Mouse (Mus musculus): ENCODE measurements around the gene Wnt10a.

Wnt10a gene

GRCm38 (mm10) chr1:74784041-74784759 lies 7.1 kb upstream of the Wnt10a start:
- no peak for DNase-seq (ENCODE audit: low spot score in 2 of 2)

DNA sequence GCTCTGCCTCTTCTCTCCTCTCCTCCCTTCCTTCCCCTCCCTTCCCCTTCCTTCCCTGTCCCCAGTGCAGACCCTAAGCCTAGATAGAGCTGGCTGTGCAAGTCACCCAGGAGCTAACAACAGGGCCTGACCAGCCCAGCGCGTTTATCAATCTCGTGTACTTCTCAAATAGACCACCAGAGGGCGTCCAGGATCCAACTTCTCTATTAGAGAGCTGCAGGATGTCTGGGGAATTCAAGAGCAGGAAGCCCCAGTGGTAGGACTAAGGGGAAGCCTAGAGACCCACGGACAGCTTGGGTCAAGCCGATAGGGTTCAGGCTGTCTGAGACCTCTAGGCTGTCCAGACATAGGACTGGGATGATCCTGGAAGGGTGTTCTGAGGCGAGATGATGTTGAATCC lies 3.5 kb upstream of the Wnt10a start:
- DNase-seq (ENCODE audit: low spot score in 2 of 2), result peak; percentile 74 to 80

DNA sequence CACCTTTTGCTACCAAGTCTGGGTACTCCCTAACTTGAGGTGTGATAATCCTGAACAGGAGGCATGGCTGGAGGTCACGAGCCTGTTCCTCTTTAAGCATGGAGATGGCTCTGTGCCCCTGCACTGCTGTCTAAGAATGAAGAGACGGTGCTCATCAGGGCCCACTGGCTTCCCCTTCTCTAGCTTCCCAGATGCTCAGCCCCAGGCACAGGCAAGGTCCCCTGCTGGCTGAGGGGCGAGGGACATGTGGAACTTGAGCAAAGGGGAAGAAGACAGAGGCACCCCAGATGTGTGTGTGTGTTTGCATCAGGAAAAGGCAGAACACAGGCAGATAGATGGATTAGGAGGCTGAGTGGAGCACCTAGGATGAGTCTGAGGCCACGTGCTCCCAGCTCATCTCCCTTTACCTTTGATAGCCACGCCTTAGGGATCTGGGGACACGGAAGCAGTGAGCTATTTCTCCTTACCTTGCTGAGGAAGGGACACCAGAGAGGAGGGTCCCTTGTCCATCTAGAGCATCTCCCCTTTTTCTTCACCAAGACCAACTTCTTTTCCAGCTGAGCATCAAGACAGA lies 2.6 kb upstream of the Wnt10a start:
- DNase-seq (ENCODE audit: low spot score in 2 of 2), result no peak

DNA sequence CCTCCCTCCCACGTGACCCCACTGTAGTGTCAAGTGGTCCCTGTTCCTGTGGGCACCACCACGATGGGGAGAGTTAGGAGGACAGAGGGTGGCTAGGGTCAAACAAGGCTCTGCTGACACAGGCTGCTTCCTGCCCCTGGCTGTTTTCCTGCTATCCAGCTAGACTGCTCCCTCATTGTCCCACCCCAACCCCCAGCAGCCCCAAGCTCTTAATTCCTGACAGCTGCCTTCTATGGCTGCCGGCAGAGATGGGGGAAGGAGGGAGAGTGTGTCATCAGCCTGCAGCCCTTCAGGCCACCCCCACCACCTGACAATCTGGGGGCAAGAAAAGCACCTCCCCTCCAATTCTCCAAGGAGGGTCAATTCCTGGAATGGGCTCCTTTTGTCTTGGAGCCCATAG lies 1.2 kb upstream of the Wnt10a start:
- DNase-seq (ENCODE audit: low spot score in 2 of 2), result no peak

- no peak for DNase-seq (ENCODE audit: low spot score in 2 of 2)
Measured at GRCm38 (mm10) chr1:74792831-74793660, 1.7 kb downstream of the Wnt10a start.

- DNase-seq (ENCODE audit: low spot score in 2 of 2), result no peak
Measured at GRCm38 (mm10) chr1:74794487-74795144, 3.3 kb downstream of the Wnt10a start.

- DNase-seq (ENCODE audit: low spot score in 2 of 2), result no peak
Measured at GRCm38 (mm10) chr1:74795145-74795529, 3.8 kb downstream of the Wnt10a start.

DNA sequence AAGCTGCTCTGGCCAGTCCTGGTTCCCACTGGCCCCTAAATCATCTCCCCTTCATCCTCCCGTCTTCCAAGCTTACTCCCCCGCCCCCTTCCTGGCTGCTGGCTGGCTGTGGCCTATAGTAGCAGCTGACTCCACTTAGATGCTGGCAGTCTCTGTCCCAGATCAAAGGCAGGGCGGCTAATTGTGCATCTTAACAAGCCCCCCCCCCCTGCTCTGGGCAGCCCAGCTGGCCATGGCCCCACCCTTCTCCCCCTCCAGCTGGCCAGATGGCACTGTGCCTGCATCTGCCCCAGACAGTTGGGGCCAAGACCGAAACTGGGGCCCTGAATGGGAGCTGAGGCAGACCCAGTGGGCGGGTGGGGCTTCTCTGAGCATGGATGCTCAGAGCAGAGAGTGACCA lies 6.1 kb downstream of the Wnt10a start:
- no peak for DNase-seq (ENCODE audit: low spot score in 2 of 2)

- peak in 1 of 2 experiments; percentile 32 for DNase-seq (ENCODE audit: low spot score in 2 of 2)
Measured at GRCm38 (mm10) chr1:74800424-74800888, 9.1 kb downstream of the Wnt10a start.

GRCm38 (mm10) chr1:74801631-74802140 lies 10.4 kb downstream of the Wnt10a start:
- DNase-seq (ENCODE audit: low spot score in 2 of 2), result no peak

GRCm38 (mm10) chr1:74802795-74803656 lies 11.7 kb downstream of the Wnt10a start:
- DNase-seq (ENCODE audit: low spot score in 2 of 2), result peak; percentile 56 to 64

DNA sequence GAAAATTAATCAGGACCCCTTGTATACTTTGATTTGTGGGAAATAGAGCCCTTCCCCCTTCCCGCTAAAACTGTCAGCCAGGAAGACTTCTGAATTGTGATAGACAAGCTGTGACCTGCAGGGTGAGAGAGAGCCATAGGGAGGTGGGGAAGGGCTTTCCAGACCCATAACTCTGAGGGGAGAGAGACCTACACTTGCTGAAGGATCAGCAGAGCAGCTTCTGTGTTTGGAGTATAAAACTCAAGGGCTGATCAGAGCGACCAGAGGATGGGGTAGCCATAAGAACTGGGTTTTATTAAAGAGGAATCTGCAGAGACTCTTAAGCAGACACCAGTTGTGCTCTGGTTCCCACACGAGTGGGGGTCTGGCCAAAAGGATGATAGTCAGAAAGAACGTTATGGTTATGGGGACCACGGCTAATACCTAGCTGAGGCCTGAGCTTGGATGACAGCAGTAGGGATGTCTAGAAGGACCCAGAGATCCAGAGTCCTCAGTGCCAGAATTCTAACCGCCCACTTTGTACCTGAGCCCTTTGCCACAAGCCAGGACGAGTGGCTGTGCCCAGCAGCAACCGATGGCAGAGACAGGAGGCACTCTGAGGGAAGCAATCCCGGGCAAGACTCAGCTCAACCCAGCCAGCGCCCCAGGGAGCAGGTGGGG lies 13.0 kb downstream of the Wnt10a start:
- no peak for DNase-seq (ENCODE audit: low spot score in 2 of 2)

GRCm38 (mm10) chr1:74805340-74805835 lies 14.1 kb downstream of the Wnt10a start:
- DNase-seq (ENCODE audit: low spot score in 2 of 2), result no peak

DNA sequence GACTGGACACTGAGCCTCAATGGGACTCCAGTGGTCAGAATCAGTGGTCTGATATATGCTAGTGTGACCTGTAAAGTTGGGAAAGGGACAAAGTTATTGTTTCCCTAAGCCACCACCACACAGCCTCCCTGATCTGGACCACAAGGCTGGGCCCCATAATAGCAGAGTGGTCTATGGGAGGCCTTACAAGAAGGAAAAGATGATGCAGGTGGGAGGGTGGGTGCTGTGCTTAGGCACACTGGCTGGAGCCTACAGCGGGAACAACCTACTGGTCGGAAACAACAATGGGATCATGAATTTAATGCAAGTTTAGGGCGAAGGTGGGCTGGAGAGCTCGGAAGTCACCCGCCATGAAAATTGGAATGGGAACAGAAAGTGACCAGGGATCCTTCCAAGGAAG lies 14.5 kb downstream of the Wnt10a start:
- no peak for DNase-seq (ENCODE audit: low spot score in 2 of 2)

GRCm38 (mm10) chr1:74806360-74807311 lies 15.3 kb downstream of the Wnt10a start:
- peak in 1 of 2 experiments; percentile 56 for DNase-seq (ENCODE audit: low spot score in 2 of 2)

DNA sequence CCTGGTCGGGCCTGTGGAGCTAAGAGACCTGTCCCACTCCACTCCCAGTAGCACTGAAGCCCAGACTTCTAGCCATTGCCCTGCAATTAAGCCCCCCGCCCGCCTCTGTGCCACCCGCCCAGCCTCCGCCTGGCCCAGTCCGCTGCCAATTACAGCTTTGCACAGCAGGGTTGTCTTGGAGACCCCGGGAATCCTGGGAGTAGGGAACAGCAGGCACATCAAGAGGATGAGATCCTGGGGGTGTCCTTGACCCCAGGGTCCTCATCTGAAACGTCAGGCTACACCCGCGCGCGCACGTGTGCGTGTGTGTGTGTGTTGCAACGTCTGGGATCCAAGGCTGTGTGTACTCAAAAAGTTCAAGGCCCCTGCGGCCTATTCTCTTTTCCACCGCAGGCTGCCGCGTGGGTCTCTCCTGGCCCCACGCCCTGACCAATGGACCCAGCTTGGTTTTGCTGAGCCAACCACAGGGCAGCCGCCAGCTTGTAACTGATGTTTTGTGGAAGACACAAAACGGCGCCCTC lies 16.3 kb downstream of the Wnt10a start:
- DNase-seq (ENCODE audit: low spot score in 2 of 2), result no peak

GRCm38 (mm10) chr1:74808078-74808477 lies 16.8 kb downstream of the Wnt10a start:
- peak; percentile 91 for DNase-seq (ENCODE audit: low spot score in 2 of 2)

DNA sequence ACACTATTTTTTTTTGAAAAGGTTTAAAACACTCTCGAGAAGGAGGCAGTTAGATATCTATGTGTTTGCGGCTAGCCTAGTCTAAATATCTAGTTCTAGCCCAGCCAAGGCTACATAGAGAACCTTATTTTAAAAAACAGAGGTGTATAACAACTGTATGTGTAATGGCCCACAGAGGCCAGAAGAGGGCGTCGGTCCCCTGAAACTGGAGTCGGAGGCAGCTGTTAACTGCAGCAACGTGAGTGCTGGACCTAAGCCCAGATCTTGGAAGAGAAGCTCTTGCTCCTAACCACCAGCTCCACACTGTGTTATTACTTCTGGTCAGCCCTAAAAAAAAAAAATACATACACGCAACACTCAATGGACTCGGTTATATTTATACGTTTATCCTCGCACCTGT lies 17.7 kb downstream of the Wnt10a start:
- no peak for DNase-seq (ENCODE audit: low spot score in 2 of 2)
